Mouse (Mus musculus) embryo, embryonic 11.5 days (tissue): ENCODE measurements around the gene Osbpl9.

Experiments
- DNase-seq: peaks from one replicate; pipeline ENCODE4 v3.0.0-alpha.2; 2012; ENCODE audit warnings: low read depth, low spot score

Gene Osbpl9

DNA sequence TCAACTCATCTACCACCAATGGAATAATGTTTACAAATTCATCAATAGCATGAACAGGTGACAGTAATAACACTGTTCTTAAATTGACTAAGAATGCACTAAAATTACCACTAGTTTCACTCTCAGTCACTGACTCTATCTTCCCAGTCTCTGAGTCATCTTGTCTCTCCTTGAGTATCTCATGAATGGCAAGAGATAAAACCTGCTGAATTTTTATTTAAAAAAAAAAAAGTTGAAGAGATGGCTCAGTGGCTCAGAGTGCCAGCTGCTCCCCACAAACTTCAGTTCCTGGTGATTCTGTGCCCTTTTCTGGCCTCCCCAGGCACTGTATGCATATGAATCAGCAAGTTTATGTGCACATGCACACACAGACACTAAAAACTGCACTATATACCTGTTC, 96.8 kb downstream of the Osbpl9 start:
- no peak for DNase-seq

DNA sequence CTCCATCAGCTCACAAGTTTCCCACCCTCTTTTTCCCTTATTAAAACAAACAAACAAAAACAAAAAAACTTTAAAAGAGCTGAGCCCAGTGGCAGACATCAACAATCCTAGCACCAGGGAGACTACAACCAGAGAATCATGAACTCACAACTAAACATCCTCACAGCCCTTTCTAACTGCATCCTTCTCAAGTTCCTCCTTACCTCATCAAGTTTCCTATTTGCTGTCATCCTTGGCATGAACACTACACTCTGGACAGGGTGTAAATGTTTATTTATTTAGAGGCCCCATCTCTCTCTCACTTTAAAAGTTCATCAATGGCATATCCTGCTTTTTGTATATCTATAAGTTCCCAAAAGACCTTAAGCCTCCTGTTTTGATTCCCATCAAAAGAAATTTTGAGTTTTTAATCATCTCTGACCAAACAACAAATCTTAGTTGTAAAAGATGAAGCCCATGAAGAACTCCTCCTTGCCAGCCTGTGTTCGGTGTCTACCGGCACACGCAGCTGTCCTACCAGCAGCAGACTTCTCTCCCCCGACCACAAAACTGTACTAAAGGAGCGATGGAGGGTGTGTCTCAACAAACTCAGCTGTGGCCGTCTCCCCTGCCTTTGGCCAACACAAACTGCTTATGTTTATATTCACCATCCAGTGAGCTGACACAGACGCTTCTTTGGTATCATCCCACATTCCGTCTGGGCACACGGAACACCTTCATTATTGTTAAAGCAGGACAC, 98.8 kb downstream of the Osbpl9 start:
- no peak for DNase-seq

DNA sequence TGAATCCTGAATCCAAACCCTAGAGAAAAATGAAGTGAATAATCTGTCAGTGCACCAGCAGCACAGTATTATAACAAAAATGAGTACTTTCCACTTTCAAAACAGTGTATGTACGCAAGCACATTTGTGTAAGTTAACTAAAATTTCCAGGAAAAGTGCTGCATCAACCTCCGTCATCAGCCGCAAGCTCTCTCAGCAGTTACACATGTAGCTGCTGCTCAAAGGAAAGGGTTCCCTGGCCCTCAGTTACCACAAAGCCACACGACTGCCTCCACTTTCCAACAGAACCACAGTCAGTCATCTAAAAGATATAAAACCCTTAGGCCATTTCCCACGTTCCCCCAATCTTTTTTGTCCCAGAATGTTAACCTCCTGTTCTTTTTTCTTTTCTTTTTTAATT, 99.5 kb downstream of the Osbpl9 start:
- DNase-seq: no peak

DNA sequence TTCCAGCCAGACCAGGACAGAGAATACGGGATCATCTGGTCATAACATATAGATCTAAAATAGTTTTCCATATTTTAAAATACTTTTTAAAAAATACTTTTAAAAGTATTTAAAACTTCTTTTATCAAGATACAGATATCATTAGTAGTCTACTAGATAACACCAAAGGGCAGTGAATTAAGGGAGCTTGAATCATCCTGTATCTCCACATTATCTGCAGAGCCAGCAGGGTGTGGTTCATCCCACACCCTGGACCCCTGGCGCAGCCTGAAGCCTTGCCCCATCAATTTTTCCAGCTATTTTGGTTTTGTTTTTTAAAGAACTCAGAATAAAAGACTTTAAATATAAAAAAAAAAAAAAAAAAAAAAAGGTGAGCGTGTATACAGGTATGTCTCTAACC, 103.2 kb downstream of the Osbpl9 start:
- DNase-seq: no peak

DNA sequence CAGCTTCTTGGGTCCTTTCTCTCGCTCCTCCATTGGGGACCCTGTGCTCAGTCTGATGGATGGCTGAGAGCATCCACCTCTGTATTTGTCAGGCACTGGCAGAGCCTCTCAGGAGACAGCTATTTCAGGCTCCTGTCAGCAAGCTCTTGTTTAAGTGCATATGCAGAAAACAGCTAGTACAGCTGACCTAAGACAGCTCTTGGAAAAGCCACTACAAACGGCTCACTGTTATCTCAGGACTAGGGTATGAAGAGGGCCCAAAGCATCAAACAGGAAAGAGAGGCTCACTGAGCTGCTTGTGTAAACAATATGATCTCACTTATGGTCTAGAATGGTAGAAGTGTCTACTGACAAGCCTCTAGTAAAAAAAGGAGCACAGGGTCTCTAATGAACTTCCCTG, 107.8 kb downstream of the Osbpl9 start:
- no peak for DNase-seq

DNA sequence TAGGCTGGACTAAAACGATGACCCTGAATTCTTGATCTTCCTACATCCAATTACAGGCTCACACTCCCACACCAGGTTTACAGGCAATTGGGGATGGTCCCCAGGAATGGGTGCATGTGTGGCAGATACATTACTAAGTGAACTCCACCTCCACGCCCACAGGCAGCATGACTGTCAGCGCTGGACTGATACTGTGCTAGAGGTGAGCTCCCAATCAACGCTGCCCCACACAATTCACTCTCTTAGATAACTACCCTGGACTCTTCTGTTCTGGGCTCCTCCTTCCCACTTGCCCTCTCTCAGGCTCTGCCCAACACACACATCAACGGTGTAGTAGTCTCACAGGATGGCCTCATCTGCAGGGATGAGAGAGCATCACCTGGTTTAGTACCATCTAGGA, 109.7 kb downstream of the Osbpl9 start:
- DNase-seq: no peak

DNA sequence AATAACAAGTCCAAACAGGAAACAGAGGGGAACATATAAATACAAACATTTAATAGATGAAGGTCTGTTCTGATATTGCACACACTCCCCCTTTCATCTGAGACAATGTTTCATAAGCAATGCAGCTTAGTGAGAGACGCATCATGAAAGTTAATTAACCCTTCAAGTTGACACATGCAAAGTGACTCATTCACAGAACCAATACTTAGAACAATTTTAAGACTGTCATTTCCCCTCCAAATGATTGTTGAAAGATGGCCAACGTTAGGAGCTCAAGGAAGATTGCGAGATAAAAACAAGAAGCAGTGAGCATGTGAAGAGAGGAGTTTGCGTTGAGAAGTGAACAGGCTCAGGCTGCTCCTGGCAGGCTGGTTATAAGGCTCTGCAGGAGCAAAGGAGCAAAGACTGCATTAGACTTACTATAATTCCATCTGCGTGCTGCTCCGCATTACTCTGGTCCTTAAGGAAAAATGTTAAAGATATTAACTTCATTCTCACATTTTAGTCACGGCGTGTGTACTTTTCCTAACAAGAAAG, 110.8 kb downstream of the Osbpl9 start:
- no peak for DNase-seq

DNA sequence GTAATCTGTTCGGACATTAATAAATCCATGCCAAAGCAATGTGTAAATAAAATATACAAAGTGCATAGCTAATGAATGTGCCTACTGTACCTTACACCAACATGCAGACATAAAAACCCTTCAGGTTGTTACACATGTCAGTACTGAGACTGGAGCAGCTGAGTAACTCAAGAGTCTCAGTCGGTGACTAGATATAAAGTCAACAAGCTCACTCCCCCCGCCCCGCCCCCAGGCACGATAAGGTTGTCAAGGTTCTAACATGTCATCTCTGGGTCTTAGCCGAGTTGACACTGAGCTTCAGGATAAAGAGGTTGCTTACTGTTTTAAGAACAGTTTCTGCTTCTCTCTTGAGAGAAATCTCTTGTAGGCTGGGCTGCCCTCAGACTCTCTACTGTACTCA, 112.1 kb downstream of the Osbpl9 start:
- no peak for DNase-seq

DNA sequence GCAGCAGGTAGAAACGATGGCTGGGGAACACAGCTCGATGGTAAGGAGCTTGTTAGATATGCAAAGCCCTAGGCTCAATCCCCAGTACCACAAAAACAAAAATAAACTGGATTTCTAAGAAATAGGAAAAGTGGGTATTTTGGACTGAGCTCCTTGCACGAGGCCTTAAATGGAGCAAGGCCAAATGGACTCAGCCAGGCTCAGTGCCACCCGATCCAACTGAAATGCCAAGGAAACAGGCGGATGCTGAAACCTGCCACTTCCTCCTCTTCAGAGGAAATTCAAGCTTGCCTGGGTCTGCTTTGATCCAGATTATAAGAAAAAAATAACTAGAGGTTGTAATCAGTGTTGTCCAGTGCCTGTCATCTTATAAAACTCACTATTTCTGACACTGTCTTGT, 112.9 kb downstream of the Osbpl9 start:
- DNase-seq: no peak

DNA sequence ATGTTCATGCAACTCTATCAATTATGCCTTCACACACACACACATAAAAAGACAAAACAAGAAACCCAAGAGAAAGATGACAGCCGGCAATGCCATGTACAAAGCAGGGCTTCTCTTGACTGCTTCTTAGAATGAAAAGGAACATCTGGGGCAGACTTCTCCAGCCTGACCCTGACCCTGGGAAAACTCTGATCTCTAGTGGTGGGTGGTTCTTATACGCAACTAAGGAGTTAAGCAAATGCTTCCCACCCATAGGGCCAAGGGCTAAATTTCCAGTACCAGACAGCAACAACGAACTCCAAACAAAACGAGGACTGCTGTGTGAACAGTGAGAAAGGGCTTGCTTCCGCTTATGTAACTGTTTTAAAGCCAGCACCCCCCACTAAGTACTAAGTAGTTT, 122.0 kb downstream of the Osbpl9 start:
- no peak for DNase-seq

DNA sequence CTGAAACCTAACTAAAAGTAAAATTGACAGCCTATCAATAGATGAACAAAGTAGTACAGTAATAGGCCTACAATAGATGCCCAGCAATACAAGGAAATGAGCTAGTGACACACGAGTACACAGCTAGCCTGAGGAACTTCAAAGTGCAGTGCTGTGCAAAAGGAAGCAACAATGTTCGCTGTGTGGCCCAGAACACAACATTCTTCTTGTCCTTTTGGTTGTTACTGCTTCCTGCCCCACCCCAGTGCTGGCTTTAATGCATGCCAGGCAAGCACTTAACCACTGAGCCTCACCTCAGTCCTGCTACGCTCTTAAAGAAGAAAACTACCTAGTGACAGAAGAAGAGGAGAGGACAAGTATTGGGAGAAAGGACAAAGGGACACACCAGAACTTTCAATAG, 122.4 kb downstream of the Osbpl9 start:
- DNase-seq: no peak

DNA sequence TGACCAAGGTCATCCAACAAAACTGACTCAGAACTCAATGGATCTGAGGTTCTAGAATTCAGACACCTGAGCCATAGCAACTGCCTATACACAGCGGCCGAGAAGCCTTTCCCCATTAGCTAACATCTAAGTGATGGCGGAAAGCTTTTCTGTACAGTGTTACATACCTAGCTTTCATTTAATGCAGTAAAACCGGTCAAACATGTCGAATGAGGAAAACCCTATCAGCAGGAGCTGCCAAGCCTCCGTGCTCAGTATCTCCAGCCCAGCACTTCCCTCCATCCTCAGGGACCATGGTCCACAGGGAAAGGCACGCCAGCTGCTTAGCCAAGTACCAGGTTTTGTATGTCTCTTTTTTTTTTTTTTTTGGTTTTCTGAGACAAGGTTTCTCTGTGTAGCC, 123.1 kb downstream of the Osbpl9 start:
- no peak for DNase-seq

DNA sequence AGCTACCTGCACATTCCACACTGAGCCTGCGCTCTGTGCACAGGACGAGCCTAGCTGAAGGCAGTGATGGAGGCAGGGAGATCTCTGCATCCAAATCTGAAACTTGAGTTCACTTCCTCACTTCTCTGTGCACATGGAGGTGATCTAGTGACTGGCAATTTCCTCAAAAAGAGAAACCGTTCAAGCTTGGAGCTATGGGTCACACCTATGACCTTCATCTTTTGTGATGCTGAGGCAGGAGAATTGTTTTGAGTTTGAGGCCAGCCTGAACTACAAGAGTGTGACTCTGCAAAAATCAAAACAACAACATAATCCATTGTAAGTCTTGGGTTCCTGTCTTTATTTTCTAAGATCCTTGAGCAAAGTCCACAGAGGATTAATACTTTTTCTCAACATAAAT, 128.8 kb downstream of the Osbpl9 start:
- no peak for DNase-seq

DNA sequence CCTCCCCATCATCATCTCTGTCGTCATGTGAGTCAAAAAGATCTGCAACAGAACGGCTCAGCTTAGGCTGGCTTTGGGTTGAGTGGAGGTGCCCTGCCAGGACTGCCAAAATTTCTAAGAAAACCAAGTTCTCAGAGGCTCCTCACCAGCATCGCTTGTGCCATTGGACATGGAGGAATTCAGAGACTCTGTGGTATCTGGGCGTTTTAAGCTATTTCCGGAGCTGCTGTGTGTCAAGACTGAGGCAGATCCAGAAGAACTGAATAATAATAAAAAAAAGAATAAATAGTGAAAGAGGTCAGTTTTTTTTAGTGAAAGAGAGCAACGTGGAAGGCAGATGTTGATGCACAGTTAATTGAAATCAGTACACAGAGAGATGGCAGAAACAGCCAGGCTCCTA, 129.2 kb downstream of the Osbpl9 start:
- DNase-seq: no peak

DNA sequence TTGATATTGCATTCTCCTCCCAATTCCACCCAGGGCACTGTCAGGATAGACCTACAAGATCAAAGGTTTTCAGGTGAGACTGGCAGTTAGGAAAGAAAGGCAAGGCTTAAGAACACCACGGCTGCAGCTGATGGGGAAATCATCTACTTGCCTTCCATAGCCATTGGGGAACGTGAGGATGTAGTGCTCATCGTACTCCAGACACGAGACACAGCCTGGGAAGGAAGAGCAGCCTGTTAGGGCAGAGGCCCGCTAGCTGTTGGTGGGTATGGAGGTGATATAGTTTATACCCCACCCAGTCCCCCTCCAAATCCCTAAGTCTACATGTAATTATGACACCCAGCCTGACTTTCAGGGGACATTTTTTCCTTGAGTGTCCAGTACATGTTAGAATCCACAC, 136.4 kb downstream of the Osbpl9 start:
- DNase-seq: no peak

DNA sequence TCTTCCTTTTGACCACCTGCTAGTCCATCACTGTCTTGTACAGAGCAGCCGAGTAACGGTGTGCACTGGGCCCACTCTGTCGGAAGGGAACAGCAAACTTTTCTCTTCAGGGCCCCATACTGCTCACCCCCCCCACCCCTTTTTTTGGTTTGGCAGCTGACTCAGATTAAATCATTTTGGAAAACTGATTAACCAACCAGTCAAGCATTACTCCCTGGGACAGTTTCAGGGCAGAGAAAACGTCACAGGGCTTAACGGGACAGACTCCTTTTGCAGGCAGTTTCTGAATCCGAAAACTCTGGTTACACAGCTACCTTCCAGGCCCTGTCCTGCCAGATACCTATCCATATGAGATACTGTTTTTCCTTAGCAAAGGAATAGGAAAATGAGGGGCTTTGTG, 137.1 kb downstream of the Osbpl9 start:
- DNase-seq: no peak

DNA sequence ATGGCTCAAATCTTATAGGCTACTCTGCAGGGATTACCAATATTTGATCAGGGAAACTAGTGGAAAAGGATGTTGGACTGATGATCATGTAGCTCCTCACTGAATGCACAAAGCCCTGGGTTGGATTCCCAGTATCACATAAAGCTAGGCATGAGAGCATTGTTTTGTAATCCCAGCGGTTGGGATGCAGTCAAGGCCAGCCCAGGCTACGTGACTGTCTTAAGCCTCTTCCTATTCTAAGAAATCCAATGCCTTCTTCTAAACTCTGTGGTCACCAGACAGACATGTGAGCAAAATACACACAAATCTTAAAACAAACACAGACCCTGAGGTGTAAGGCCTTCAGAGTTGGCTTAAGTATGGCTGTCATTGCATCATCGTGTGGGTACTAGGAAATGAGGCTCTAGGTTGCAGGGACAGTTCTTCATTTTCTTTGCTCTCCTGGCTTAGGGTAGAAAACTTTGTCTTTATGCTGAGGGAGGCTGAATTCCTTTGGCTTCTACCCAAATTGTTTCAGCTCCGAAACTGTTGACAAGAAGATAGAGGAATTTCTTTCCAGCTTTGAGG, 142.7 kb downstream of the Osbpl9 start:
- DNase-seq: no peak

DNA sequence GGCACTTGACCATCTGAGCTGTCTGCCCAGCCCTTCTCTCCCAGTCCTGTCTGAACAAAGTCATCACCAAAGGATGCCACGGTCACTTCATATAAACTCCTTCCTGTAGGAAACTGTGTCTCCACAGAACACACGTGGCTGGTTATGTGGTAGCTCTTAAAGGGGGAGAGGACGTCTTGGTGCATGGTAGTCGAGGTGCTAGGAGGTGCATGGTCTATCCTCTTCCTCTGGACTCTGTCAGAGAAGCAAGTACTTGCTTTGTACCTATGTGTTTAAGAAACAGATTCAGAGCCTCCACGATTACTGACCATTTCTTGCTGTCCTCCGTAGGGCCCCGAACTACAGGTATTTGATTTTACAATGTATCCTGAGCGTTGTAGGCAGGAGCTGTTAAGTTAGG, 144.4 kb downstream of the Osbpl9 start:
- no peak for DNase-seq

DNA sequence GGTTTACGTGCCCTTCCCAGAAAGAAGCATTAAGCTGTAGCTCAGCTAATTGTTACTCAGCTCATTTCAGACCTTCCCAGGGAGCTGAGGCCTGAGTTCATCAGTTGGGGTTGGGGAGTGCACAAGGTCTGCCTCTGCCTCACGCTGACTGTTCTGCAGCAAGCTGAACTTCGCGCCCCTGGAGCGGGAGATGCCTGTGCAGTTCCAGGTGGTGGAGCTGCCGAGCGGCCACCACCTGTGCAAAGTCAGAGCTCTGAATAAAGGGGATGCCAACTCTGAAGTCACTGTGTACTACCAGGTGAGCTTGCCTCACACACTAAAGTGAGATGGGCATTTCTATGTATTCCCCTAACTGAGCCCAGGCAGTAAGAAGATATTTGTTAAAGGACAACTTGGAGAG, 145.7 kb downstream of the Osbpl9 start:
- no peak for DNase-seq

DNA sequence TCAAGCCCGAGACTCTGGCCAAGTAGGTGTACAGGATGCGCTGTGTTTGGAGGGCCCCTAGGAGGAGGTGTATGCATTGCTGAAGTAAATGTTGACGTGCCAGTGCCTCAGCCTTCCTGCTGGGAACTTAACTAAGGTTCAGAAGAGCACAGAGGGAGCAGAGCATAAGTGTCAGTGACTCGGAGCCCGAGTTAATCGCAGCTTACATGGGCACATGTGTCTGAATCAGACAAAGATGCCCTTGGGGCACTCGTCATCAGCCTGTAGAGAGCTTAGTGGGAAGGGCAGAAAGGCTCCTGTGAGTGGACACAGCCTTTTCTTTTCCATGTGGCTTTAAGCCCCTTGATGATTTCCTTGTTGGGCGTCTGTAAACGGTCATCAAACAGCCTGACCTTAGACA, 148.1 kb downstream of the Osbpl9 start:
- no peak for DNase-seq

DNA sequence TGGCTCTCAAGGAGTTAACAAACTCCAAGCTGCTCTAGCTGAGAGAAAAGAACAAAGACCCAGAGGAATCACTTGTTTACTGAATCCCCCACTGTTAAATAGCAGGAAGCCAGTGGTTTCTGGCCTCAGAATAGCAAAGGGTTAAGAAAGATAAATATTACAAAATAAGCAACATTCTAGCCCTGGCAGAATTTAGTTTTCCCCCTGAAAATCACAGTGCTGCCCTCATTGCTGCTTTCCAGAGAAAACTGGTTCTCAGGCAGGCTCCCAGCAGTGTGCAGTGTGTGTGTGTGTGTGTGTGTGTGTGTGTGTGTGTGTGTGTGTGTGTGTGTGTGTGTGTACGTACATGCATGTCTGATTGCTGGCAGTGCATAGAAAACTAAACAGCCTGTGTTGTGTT, 149.8 kb downstream of the Osbpl9 start:
- DNase-seq: no peak

DNA sequence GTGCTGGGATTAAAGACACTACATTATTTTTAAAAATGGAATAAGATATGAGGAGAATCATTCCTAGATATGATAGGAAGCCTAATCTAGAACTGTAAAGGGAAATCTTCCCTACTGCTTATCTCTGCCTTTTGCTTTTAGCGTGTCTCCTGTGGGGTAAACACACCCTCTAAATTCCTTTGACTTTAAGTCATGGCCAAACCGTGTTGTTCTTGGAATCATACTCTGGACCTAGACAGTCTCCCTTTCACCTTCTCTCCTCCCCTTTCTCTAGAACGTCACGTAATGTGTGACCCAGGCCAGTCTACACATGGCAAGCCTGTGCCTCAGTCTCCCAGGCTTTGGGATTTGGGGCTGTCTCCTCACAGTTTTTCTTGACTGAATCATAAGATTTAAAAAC, 153.8 kb downstream of the Osbpl9 start:
- DNase-seq: no peak

DNA sequence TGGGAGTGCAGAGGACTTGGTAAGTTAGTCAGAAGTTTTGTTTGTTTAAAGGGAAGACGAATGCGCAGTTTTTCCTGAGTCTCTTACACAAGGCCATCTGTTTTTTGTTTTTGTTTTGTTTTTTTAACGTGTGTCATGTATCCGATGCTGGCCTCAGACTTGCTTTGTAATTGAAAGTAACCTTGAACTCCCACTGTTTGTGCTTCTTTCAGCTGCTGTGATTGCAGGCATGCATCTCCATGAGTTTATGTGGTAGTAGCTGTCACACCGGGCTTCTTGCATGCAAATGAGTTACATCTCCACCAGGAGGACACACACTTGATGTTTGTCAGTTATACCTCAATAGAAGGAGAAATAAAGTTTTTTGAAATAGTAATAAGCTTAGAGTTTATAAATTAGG, 158.3 kb downstream of the Osbpl9 start:
- DNase-seq: no peak

DNA sequence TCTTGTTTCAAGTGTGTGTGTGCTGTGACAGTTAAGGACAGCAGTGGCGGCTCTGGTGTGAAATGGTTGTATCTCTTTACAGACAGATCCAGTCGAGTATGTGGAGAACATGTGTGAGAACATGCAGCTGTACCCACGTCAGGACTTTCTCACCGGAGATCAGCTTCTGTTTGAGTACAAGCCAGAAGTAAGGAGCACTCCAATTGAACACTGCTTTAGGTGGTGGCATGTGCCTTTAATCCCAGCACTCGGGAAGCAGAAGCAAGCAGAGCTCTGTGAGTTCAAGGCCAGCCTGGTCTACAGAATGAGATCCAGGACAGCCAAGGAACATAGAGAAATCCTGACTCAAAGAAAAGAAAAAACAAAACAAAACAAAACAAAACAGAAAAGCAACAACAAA, 158.8 kb downstream of the Osbpl9 start:
- no peak for DNase-seq
